Mouse (Mus musculus): ENCODE data around the gene Tmem258.

DNA sequence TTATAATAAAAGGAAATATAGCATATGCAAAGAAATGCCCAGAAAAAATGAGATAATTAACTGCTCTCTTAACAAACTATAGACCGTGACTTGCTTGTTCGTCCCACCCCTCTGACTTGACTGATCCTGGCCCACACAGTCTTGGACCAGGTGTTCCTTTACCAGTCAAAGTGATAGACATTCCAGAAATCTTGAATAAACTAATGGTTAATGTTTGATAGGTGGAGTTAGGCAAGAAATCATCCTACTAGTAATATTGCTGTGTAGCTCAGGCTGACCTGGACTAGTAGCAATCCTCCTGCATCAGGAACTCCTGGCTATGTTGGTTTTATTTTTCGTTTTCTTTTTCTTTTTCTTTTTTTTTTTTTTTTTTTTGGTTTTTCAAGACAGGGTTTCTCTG, 35.4 kb upstream of the Tmem258 start:
- TF ChIP-seq MAFK (IDR thresholded peaks at IDR 0.05; ENCODE audit: insufficient read depth, low read depth, low read length), result no peak
- TF ChIP-seq CHD2 (IDR thresholded peaks at IDR 0.05; ENCODE audit: low read depth, low read length), result no peak
- no peak for TF ChIP-seq HCFC1 (IDR thresholded peaks at IDR 0.05; ENCODE audit: borderline replicate concordance, insufficient read depth, low read length)
- no peak for TF ChIP-seq ZNF384 (IDR thresholded peaks at IDR 0.05; ENCODE audit: low read depth, low read length)

Data from ES-E14 (cell line).